Mouse (Mus musculus): Measurements from ENCODE around the gene Tstd3. TPM values are rescaled to one million over a fixed set of nuclear protein-coding genes. Genes with fewer than 3 reads are reported as not detected.

The Tstd3 gene
- polyA plus RNA-seq, 1 experiment from 2014 or later: 26.9 TPM

GRCm38 (mm10) chr4:21788903-21789302 lies 21.9 kb upstream of the Tstd3 start:
- Histone ChIP-seq H3K9me3 (ENCODE audit: control insufficient read depth, low read length) (no peaks in the 10 kb centered on the region), H3K4me1 (ENCODE audit: control insufficient read depth, insufficient read depth, low read length) (no peaks in the 10 kb centered on the region), H3K4me3 (replicated peaks; ENCODE audit: low read depth, low read length) (no peak overlapping the region), H3K27ac (replicated peaks; ENCODE audit: low read depth, low read length) (no peak overlapping the region), H3K36me3 (ENCODE audit: control insufficient read depth, insufficient read depth, low read length) (peaks cover 36% of the 10 kb centered on the region), H3K9ac (replicated peaks; ENCODE audit: low read length) (no peak overlapping the region), H3K4me2 (ENCODE audit: low read length) (no peak overlapping the region), H3K27me3 (ENCODE audit: control insufficient read depth, insufficient read depth, low read length) (no peaks in the 10 kb centered on the region)
- 81% methylated on average over 6 of the region's 6 CpGs for WGBS
- DNase-seq (no peak), ATAC-seq (ENCODE audit: low FRiP score, low TSS enrichment) (no peak)

GRCm38 (mm10) chr4:21786268-21786667 lies 19.3 kb upstream of the Tstd3 start:
- no peak for DNase-seq
- Histone ChIP-seq H3K9me3 (ENCODE audit: control insufficient read depth, low read length) (no peaks in the 10 kb centered on the region), H3K27me3 (ENCODE audit: control insufficient read depth, insufficient read depth, low read length) (no peaks in the 10 kb centered on the region), H3K4me2 (ENCODE audit: low read length) (no peak overlapping the region), H3K36me3 (ENCODE audit: control insufficient read depth, insufficient read depth, low read length) (peaks cover 60% of the 10 kb centered on the region), H3K4me1 (ENCODE audit: control insufficient read depth, insufficient read depth, low read length) (no peaks in the 10 kb centered on the region), H3K9ac (replicated peaks; ENCODE audit: low read length) (no peak overlapping the region), H3K4me3 (replicated peaks; ENCODE audit: low read depth, low read length) (no peak overlapping the region), H3K27ac (replicated peaks; ENCODE audit: low read depth, low read length) (no peak overlapping the region)
- 97% methylated on average over 12 of the region's 12 CpGs for WGBS
- ATAC-seq (ENCODE audit: low FRiP score, low TSS enrichment): no peak

- ATAC-seq (ENCODE audit: low FRiP score, low TSS enrichment) (no peak), DNase-seq (no peak)
- H3K27me3 ChIP-seq (ENCODE audit: control insufficient read depth, insufficient read depth, low read length): no peaks in the 10 kb centered on the region
- H3K4me2 ChIP-seq (ENCODE audit: low read length): no peak overlapping the region
- H3K9me3 ChIP-seq (ENCODE audit: control insufficient read depth, low read length): no peaks in the 10 kb centered on the region
- WGBS: 96% methylated on average over 12 of the region's 12 CpGs
- no peak overlapping the region for H3K27ac ChIP-seq (replicated peaks; ENCODE audit: low read depth, low read length)
- peaks cover 47% of the 10 kb centered on the region for H3K36me3 ChIP-seq (ENCODE audit: control insufficient read depth, insufficient read depth, low read length)
- H3K4me1 ChIP-seq (ENCODE audit: control insufficient read depth, insufficient read depth, low read length): 0 out of 2 replicates have a peak, but pooled peaks cover 8% of the 10 kb centered on the region
- H3K9ac ChIP-seq (replicated peaks; ENCODE audit: low read length): no peak overlapping the region
- no peak overlapping the region for H3K4me3 ChIP-seq (replicated peaks; ENCODE audit: low read depth, low read length)
These were observed 14.1 kb upstream of the Tstd3 start for GRCm38 (mm10) chr4:21780816-21781726.

GRCm38 (mm10) chr4:21776946-21777265 lies 9.9 kb upstream of the Tstd3 start:
- ATAC-seq (ENCODE audit: low FRiP score, low TSS enrichment): no peak
- Histone ChIP-seq H3K4me3 (replicated peaks; ENCODE audit: low read depth, low read length) (peak overlapping the region; percentile 82), H3K36me3 (ENCODE audit: control insufficient read depth, insufficient read depth, low read length) (peaks cover 8% of the 10 kb centered on the region), H3K4me2 (ENCODE audit: low read length) (peak overlapping the region; percentile 69), H3K9me3 (ENCODE audit: control insufficient read depth, low read length) (no peaks in the 10 kb centered on the region), H3K27ac (replicated peaks; ENCODE audit: low read depth, low read length) (no peak overlapping the region), H3K27me3 (ENCODE audit: control insufficient read depth, insufficient read depth, low read length) (no peaks in the 10 kb centered on the region), H3K9ac (replicated peaks; ENCODE audit: low read length) (peak overlapping the region; percentile 82), H3K4me1 (ENCODE audit: control insufficient read depth, insufficient read depth, low read length) (0 out of 2 replicates have a peak, but pooled peaks cover 8% of the 10 kb centered on the region)
- 6% methylated on average over 9 of the region's 9 CpGs for WGBS
- no peak for DNase-seq

GRCm38 (mm10) chr4:21776091-21776945 lies 9.3 kb upstream of the Tstd3 start:
- DNase-seq (peak; percentile 97), ATAC-seq (ENCODE audit: low FRiP score, low TSS enrichment) (peak; percentile 97)
- Histone ChIP-seq H3K9me3 (ENCODE audit: control insufficient read depth, low read length) (no peaks in the 10 kb centered on the region), H3K4me1 (ENCODE audit: control insufficient read depth, insufficient read depth, low read length) (0 out of 2 replicates have a peak, but pooled peaks cover 8% of the 10 kb centered on the region), H3K4me2 (ENCODE audit: low read length) (peak overlapping the region; percentile 69), H3K27ac (replicated peaks; ENCODE audit: low read depth, low read length) (0 out of 2 replicates have a peak overlapping the region, but pooled peaks have one; percentile 52), H3K36me3 (ENCODE audit: control insufficient read depth, insufficient read depth, low read length) (0 out of 2 replicates have a peak, but pooled peaks cover 3% of the 10 kb centered on the region), H3K9ac (replicated peaks; ENCODE audit: low read length) (peak overlapping the region; percentile 82), H3K27me3 (ENCODE audit: control insufficient read depth, insufficient read depth, low read length) (no peaks in the 10 kb centered on the region), H3K4me3 (replicated peaks; ENCODE audit: low read depth, low read length) (peak overlapping the region; percentile 82)
- under 1% methylated on average over 46 of the region's 46 CpGs for WGBS

- WGBS: 96% methylated on average over 1 of the region's 1 CpGs
- H3K9ac ChIP-seq (replicated peaks; ENCODE audit: low read length): no peak overlapping the region
- no peaks in the 10 kb centered on the region for H3K36me3 ChIP-seq (ENCODE audit: control insufficient read depth, insufficient read depth, low read length)
- H3K4me1 ChIP-seq (ENCODE audit: control insufficient read depth, insufficient read depth, low read length): 0 out of 2 replicates have a peak, but pooled peaks cover 6% of the 10 kb centered on the region
- H3K4me3 ChIP-seq (replicated peaks; ENCODE audit: low read depth, low read length): no peak overlapping the region
- H3K27me3 ChIP-seq (ENCODE audit: control insufficient read depth, insufficient read depth, low read length): no peaks in the 10 kb centered on the region
- H3K27ac ChIP-seq (replicated peaks; ENCODE audit: low read depth, low read length): no peak overlapping the region
- no peak for ATAC-seq (ENCODE audit: low FRiP score, low TSS enrichment)
- no peaks in the 10 kb centered on the region for H3K9me3 ChIP-seq (ENCODE audit: control insufficient read depth, low read length)
- no peak overlapping the region for H3K4me2 ChIP-seq (ENCODE audit: low read length)
- DNase-seq: no peak
These were observed 5.3 kb upstream of the Tstd3 start for GRCm38 (mm10) chr4:21772306-21772705.

GRCm38 (mm10) chr4:21771064-21771463 lies 4.1 kb upstream of the Tstd3 start:
- no peak for ATAC-seq (ENCODE audit: low FRiP score, low TSS enrichment)
- H3K4me3 ChIP-seq (replicated peaks; ENCODE audit: low read depth, low read length): no peak overlapping the region
- no peaks in the 10 kb centered on the region for H3K36me3 ChIP-seq (ENCODE audit: control insufficient read depth, insufficient read depth, low read length)
- H3K4me1 ChIP-seq (ENCODE audit: control insufficient read depth, insufficient read depth, low read length): peaks cover 3% of the 10 kb centered on the region; the same call in 1 of the 2 replicates
- H3K27ac ChIP-seq (replicated peaks; ENCODE audit: low read depth, low read length): no peak overlapping the region
- no peak overlapping the region for H3K4me2 ChIP-seq (ENCODE audit: low read length)
- no peaks in the 10 kb centered on the region for H3K9me3 ChIP-seq (ENCODE audit: control insufficient read depth, low read length)
- H3K9ac ChIP-seq (replicated peaks; ENCODE audit: low read length): no peak overlapping the region
- 88% methylated on average over 1 of the region's 1 CpGs for WGBS
- no peak for DNase-seq
- no peaks in the 10 kb centered on the region for H3K27me3 ChIP-seq (ENCODE audit: control insufficient read depth, insufficient read depth, low read length)

- DNase-seq (peak; percentile 41), ATAC-seq (ENCODE audit: low FRiP score, low TSS enrichment) (peak; percentile 43)
- Histone ChIP-seq H3K4me3 (replicated peaks; ENCODE audit: low read depth, low read length) (peak overlapping the region; percentile 69), H3K4me1 (ENCODE audit: control insufficient read depth, insufficient read depth, low read length) (peaks cover 6% of the 10 kb centered on the region; the same call in 1 of the 2 replicates), H3K36me3 (ENCODE audit: control insufficient read depth, insufficient read depth, low read length) (no peaks in the 10 kb centered on the region), H3K27ac (replicated peaks; ENCODE audit: low read depth, low read length) (peak overlapping the region; percentile 75), H3K4me2 (ENCODE audit: low read length) (peak overlapping the region; percentile 74), H3K27me3 (ENCODE audit: control insufficient read depth, insufficient read depth, low read length) (no peaks in the 10 kb centered on the region), H3K9ac (replicated peaks; ENCODE audit: low read length) (peak overlapping the region; percentile 74), H3K9me3 (ENCODE audit: control insufficient read depth, low read length) (no peaks in the 10 kb centered on the region)
- 16% methylated on average over 14 of the region's 14 CpGs for WGBS
These were observed 695 bp downstream of the Tstd3 start for GRCm38 (mm10) chr4:21766171-21766862.

All from midbrain, embryonic 14.5 days (tissue).